In the genomic region with DNA sequence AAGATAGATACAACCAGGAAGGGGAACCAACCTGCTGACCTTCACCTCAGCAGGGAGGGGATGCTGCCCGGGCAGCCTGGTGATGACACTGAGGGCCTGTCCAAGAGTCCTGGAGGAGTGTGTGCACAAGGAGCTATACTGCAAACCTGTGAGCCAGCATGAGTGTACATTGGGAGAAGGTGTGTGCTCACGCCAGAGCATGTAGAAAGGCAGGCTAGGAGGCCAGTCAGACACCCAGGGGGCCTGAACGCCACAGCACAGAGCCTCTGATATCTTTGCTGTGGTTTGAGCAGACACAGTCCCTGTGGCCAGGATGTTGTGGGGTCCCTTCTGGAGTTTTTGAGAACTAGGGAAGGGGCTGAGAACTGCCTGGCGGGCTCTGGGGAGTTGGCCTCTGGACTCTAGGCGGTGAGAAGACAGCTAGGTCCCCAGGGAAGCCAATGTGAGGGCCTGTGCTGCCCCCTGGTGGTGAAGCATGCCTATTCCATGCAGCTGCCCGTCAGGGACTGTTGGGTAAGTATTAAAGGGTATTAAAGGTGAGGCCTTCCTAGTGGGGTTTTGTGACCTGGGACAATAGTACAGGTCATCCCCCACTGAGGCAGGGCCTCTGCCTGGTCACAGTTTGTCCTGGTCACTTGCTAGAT, we compare ENCODE assay signal across 8 mouse cellular contexts. TPM values are rescaled to one million over a fixed set of nuclear protein-coding genes. Genes with fewer than 3 reads are reported as not detected.
DNase-seq lines count a peak whose midpoint lies in the region; ATAC-seq lines count a peak whose summit lies in the region.

No protein-coding gene starts in this region.

- H3K9me3 ChIP-seq in hindbrain, embryonic 14.5 days (ENCODE audit: control insufficient read depth, low read length) = no peaks in the 10 kb centered on the region

- DNase-seq in R1 (ENCODE audit: low read depth, low spot score) = peak; percentile 80
- peak; percentile 88 to 92 for DNase-seq in cerebellum, postnatal 25 days
- peak; percentile 84 to 87 for DNase-seq in frontal cortex, postnatal 36 days (ENCODE audit: low spot score in 2 of 2)
- DNase-seq in hindbrain, embryonic 14.5 days (ENCODE audit: low spot score) = peak; percentile 84
- peak; percentile 62 for DNase-seq in left cerebral cortex, adult 11 months (ENCODE audit: low spot score)
- peak; percentile 83 to 91 for DNase-seq in lung, postnatal 4 days
- peak; percentile 73 for DNase-seq in right cerebral cortex, adult 18-20 months
- DNase-seq in urinary bladder, adult 2 months (ENCODE audit: low spot score) = peak; percentile 89

- H3K4me2 ChIP-seq in hindbrain, embryonic 14.5 days (replicated peaks) = no peak overlapping the region

- H3K27ac ChIP-seq in hindbrain, embryonic 14.5 days = no peak overlapping the region

- no peak overlapping the region for H3K4me3 ChIP-seq in hindbrain, embryonic 14.5 days (replicated peaks; ENCODE audit: low read length)

- no peaks in the 10 kb centered on the region for H3K4me1 ChIP-seq in hindbrain, embryonic 14.5 days (replicated peaks; ENCODE audit: control insufficient read depth, insufficient read depth, low read length)

- H3K9ac ChIP-seq in hindbrain, embryonic 14.5 days = no peak overlapping the region

- 34% methylated on average over 6 of the region's 6 CpGs for WGBS in hindbrain, embryonic 14.5 days

- H3K36me3 ChIP-seq in hindbrain, embryonic 14.5 days (replicated peaks; ENCODE audit: control insufficient read depth, insufficient read depth) = no peaks in the 10 kb centered on the region

- H3K27me3 ChIP-seq in hindbrain, embryonic 14.5 days (ENCODE audit: control insufficient read depth, insufficient read depth, low read length) = no peaks in the 10 kb centered on the region

- ATAC-seq in hindbrain, embryonic 14.5 days (ENCODE audit: low FRiP score) = peak; percentile 70; the same call in 1 of the 2 replicates

RNA-seq across cellular contexts. Expression of gene Ano1, which starts 24.2 kb away (rescaled TPM):
- 4.5 and 5.6 TPM in 2 replicates for polyA plus RNA-seq in hindbrain, embryonic 14.5 days (2014; fragmentation: Nextera tagmentation; extraction: Ambion mirVana)
- polyA plus RNA-seq in urinary bladder, adult 2 months (2012; rRNA removed) = 83.6 and 95.0 TPM in 2 replicates

Comparison
In these comparisons a context has a peak if more than half of its experiments do, and no peak if none do; other contexts are left out.
1. RNA of gene Ano1, which starts 24.2 kb away (polyA plus RNA-seq): 83.6 to 95.0 TPM in urinary bladder, adult 2 months; 4.5 to 5.6 TPM in hindbrain, embryonic 14.5 days; every median in the first group is over 10 times any median in the second.
2. Peak in every context shown above with its lines, with median percentiles within 50 percentile points of each other: DNase-seq.